Mouse (Mus musculus) limb, embryonic 10.5 days (tissue): ENCODE results near the gene Grap2. TPM values are rescaled to one million over a fixed set of nuclear protein-coding genes. Genes with fewer than 3 reads are reported as not detected.

Experiments
- DNase-seq: peaks from one replicate; pipeline ENCODE4 v3.0.0-alpha.2; 2017; ENCODE audit warnings: low spot score
- H3K27ac ChIP-seq: fragments of 300-500 bp; sonication (generic); 2 replicates; pipeline ENCODE4 v1.5.1; 2016; ENCODE audit warnings: mild to moderate bottlenecking
- H3K27me3 ChIP-seq: fragments of 300-500 bp; sonication (generic); 2 replicates; pipeline ENCODE4 v1.6.1; 2016; ENCODE audit warnings: low read depth, mild to moderate bottlenecking; ENCODE audit not compliant: poor library complexity, severe bottlenecking
- H3K36me3 ChIP-seq: fragments of 300-500 bp; sonication (generic); 2 replicates; pipeline ENCODE4 v1.6.1; 2016; ENCODE audit warnings: mild to moderate bottlenecking, moderate library complexity
- H3K4me1 ChIP-seq: fragments of 300-500 bp; sonication (generic); 2 replicates; pipeline ENCODE4 v1.6.1; 2016
- H3K4me3 ChIP-seq: fragments of 300-500 bp; sonication (generic); 2 replicates; pipeline ENCODE4 v1.5.1; 2016; ENCODE audit warnings: mild to moderate bottlenecking, moderate library complexity
- H3K9me3 ChIP-seq: fragments of 300-500 bp; sonication (generic); replicated peaks from 2 replicates; pipeline ENCODE4 v1.6.1; 2016; ENCODE audit warnings: mild to moderate bottlenecking
- WGBS: fragments of 180-500 bp; shearing (Covaris S2); methylation state at CpG from one replicate; pipeline ENCODE4 v1.1.7; 2016; 5-methylcytosine and 5-hydroxymethylcytosine counted together
- polyA plus RNA-seq: library from polyadenylated mRNA; unstranded; fragments of >200 nt; fragmentation: Nextera tagmentation; extraction: Ambion mirVana; gene quantifications from 2 replicates; pipeline ENCODE4 v1.2.1, GENCODE M21; 2016

The Grap2 gene
- polyA plus RNA-seq, 1 experiment from 2014 or later, result 0.45 TPM

- H3K4me1 ChIP-seq, result peaks cover 41% of the 10 kb centered on the region
- peaks cover 57% of the 10 kb centered on the region for H3K27me3 ChIP-seq
- H3K4me3 ChIP-seq, result peak overlapping the region; percentile 21
- no peak overlapping the region for H3K27ac ChIP-seq
- WGBS, result 5% methylated on average over 17 of the region's 17 CpGs
- no peaks in the 10 kb centered on the region for H3K36me3 ChIP-seq
- peak; percentile 49 for DNase-seq
- H3K9me3 ChIP-seq, result no peaks in the 10 kb centered on the region
Measured at GRCm38 (mm10) chr15:80615636-80616383, 43.4 kb downstream of the Grap2 start.

GRCm38 (mm10) chr15:80617839-80618238, 45.4 kb downstream of the Grap2 start:
- H3K36me3 ChIP-seq, result no peaks in the 10 kb centered on the region
- no peak overlapping the region for H3K4me3 ChIP-seq
- peaks cover 54% of the 10 kb centered on the region for H3K4me1 ChIP-seq
- DNase-seq, result no peak
- peaks cover 69% of the 10 kb centered on the region for H3K27me3 ChIP-seq
- WGBS, result 75% methylated on average over 2 of the region's 2 CpGs
- no peak overlapping the region for H3K27ac ChIP-seq
- H3K9me3 ChIP-seq, result no peaks in the 10 kb centered on the region

DNA sequence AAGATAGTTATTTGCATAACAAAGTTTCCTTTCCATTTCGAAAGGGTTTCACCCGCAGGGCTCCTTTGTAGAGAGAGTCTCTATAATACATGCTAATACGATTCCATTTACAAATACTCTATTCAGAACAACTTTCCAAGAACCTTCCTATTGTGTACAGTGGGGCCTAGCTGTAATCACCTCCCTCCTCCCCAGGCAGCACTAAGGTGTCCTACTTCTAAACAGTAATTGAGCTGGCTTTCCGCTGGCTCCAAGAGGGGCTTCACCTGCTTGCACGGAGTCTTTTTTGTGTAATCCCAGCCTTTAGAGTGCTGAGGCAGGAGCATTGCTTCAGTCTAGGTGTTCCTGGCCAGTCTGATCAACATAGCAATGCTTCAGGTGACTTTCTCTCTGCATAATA, 46.8 kb downstream of the Grap2 start:
- Histone ChIP-seq H3K27me3 (peaks cover 69% of the 10 kb centered on the region), H3K4me1 (peaks cover 46% of the 10 kb centered on the region), H3K9me3 (no peaks in the 10 kb centered on the region), H3K4me3 (no peak overlapping the region), H3K27ac (no peak overlapping the region), H3K36me3 (no peaks in the 10 kb centered on the region)
- WGBS, result 79% methylated on average over 5 of the region's 5 CpGs
- DNase-seq, result no peak

- no peaks in the 10 kb centered on the region for H3K9me3 ChIP-seq
- peaks cover 40% of the 10 kb centered on the region for H3K4me1 ChIP-seq
- H3K27ac ChIP-seq, result no peak overlapping the region
- H3K36me3 ChIP-seq, result no peaks in the 10 kb centered on the region
- peaks cover 65% of the 10 kb centered on the region for H3K27me3 ChIP-seq
- 79% methylated on average over 4 of the region's 4 CpGs for WGBS
- no peak for DNase-seq
- H3K4me3 ChIP-seq, result no peak overlapping the region
Measured at GRCm38 (mm10) chr15:80619786-80620185, 47.4 kb downstream of the Grap2 start.

GRCm38 (mm10) chr15:80620371-80620770, 48.0 kb downstream of the Grap2 start:
- DNase-seq, result no peak
- peaks cover 34% of the 10 kb centered on the region for H3K4me1 ChIP-seq
- peaks cover 62% of the 10 kb centered on the region for H3K27me3 ChIP-seq
- no peaks in the 10 kb centered on the region for H3K36me3 ChIP-seq
- no peaks in the 10 kb centered on the region for H3K9me3 ChIP-seq
- WGBS, result 64% methylated on average over 8 of the region's 8 CpGs
- no peak overlapping the region for H3K4me3 ChIP-seq
- no peak overlapping the region for H3K27ac ChIP-seq

- no peak overlapping the region for H3K4me3 ChIP-seq
- WGBS, result 71% methylated on average over 8 of the region's 8 CpGs
Measured at GRCm38 (mm10) chr15:80623171-80623837, 50.9 kb downstream of the Grap2 start.

GRCm38 (mm10) chr15:80626472-80626871, 54.1 kb downstream of the Grap2 start:
- Histone ChIP-seq H3K4me1 (peaks cover 14% of the 10 kb centered on the region), H3K4me3 (no peak overlapping the region), H3K27ac (no peak overlapping the region), H3K9me3 (no peaks in the 10 kb centered on the region), H3K36me3 (no peaks in the 10 kb centered on the region), H3K27me3 (0 out of 2 replicates have a peak, but pooled peaks cover 6% of the 10 kb centered on the region)
- WGBS, result 62% methylated on average over 6 of the region's 6 CpGs
- no peak for DNase-seq

More at GRCm38 (mm10) chr15:80623171-80623837, 50.9 kb downstream of the Grap2 start:
- no peak for DNase-seq
- Histone ChIP-seq H3K9me3 (no peaks in the 10 kb centered on the region), H3K4me1 (peaks cover 24% of the 10 kb centered on the region), H3K36me3 (no peaks in the 10 kb centered on the region), H3K27ac (peak overlapping the region; percentile 37; the same call in 1 of the 2 replicates), H3K27me3 (peaks cover 36% of the 10 kb centered on the region)

DNA sequence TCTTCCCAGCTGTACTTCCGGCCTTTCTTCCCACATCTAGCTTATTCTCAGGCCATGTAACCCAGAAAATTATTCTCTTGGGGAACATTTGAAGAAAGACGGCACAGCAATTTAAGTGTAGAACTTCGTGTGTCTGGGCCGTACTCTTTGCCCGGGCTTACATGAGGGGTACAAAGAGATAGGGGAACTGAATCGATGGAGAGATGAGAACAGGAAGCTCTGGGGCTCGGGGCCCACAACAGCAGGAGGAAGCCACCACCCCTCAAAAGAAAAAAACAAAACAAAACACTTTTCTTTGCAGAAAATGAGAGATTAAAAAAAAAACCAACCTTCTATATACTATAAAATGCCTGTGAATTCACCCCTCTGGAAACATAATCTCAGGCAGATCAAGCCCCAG, 57.8 kb downstream of the Grap2 start:
- DNase-seq, result no peak
- no peak overlapping the region for H3K4me3 ChIP-seq
- H3K9me3 ChIP-seq, result no peaks in the 10 kb centered on the region
- WGBS, result 85% methylated on average over 7 of the region's 7 CpGs
- no peak overlapping the region for H3K27ac ChIP-seq
- H3K4me1 ChIP-seq, result no peaks in the 10 kb centered on the region
- H3K27me3 ChIP-seq, result no peaks in the 10 kb centered on the region
- H3K36me3 ChIP-seq, result no peaks in the 10 kb centered on the region

DNA sequence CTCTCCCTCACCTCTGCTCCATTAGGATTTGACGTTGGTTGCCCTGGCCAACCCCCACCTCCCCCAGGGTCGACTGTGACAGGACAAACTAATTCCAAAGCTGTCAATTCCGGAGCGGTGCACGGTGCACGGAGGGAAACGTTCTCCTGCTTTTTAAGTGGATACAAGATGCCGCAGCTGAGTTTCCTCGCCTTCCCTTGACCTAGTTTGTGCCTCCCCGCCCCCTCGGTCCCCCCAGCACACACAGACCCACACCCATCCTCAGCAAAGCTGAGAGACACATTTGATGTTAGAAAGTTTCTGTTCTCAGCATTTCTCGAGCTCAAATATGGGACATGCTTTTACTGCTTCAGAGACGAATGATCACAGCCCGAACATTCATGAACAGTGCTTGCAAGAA, 58.3 kb downstream of the Grap2 start:
- WGBS, result 57% methylated on average over 14 of the region's 14 CpGs
- Histone ChIP-seq H3K4me1 (no peaks in the 10 kb centered on the region), H3K27me3 (0 out of 2 replicates have a peak, but pooled peaks cover under 1% of the 10 kb centered on the region), H3K27ac (no peak overlapping the region), H3K36me3 (no peaks in the 10 kb centered on the region), H3K9me3 (no peaks in the 10 kb centered on the region), H3K4me3 (no peak overlapping the region)
- DNase-seq, result no peak

GRCm38 (mm10) chr15:80631311-80631710, 58.9 kb downstream of the Grap2 start:
- H3K4me3 ChIP-seq, result no peak overlapping the region
- WGBS, result 80% methylated on average over 2 of the region's 2 CpGs
- no peaks in the 10 kb centered on the region for H3K9me3 ChIP-seq
- H3K4me1 ChIP-seq, result no peaks in the 10 kb centered on the region
- DNase-seq, result no peak
- no peak overlapping the region for H3K27ac ChIP-seq
- no peaks in the 10 kb centered on the region for H3K36me3 ChIP-seq
- 0 out of 2 replicates have a peak, but pooled peaks cover 7% of the 10 kb centered on the region for H3K27me3 ChIP-seq

DNA sequence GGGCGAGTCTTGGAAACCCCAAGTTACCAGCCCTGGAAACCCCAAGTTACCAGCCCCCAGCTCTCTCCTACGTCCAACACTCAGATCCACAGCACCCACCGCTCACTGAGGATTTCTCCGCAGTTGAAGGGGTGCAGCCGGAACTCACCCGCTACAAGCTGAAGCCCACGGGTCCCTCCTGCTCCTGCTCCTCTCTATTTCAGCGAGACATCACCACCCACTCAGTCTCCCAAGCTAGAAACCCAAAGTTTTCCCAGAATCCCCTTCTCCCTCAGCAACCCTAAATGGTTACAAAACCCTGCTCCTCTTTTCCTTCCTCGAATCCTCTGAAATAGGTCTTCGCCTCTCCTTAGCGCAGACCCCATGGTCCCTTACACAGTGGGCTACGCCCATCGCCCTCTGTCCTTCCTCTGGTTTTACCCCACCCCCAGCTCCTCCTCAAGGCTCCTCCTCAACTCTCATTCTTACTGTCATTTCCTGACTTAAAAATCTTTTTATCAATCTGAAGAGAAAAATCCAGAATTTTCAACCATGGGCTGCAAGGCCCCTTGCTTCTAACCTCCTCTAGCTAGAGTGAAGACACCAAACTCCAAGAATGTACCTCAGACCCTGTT, 60.0 kb downstream of the Grap2 start:
- no peak overlapping the region for H3K4me3 ChIP-seq
- 0 out of 2 replicates have a peak, but pooled peaks cover 7% of the 10 kb centered on the region for H3K27me3 ChIP-seq
- H3K4me1 ChIP-seq, result peaks cover 5% of the 10 kb centered on the region
- no peak for DNase-seq
- WGBS, result 87% methylated on average over 13 of the region's 13 CpGs
- H3K27ac ChIP-seq, result no peak overlapping the region
- no peaks in the 10 kb centered on the region for H3K36me3 ChIP-seq
- H3K9me3 ChIP-seq, result no peaks in the 10 kb centered on the region

GRCm38 (mm10) chr15:80634391-80635193, 62.2 kb downstream of the Grap2 start:
- DNase-seq, result no peak
- Histone ChIP-seq H3K4me1 (peaks cover 11% of the 10 kb centered on the region), H3K4me3 (no peak overlapping the region), H3K36me3 (no peaks in the 10 kb centered on the region), H3K27me3 (0 out of 2 replicates have a peak, but pooled peaks cover 7% of the 10 kb centered on the region), H3K27ac (no peak overlapping the region), H3K9me3 (no peaks in the 10 kb centered on the region)
- 59% methylated on average over 11 of the region's 11 CpGs for WGBS
